Mouse (Mus musculus): ENCODE measurements at regions not wholly inside any gene's neighbourhood (a gene's known extent, or its start where the extent isn't known, plus 50 kb on each side); places are given as distances from the start of the nearest gene placed in this dataset.

GRCm38 (mm10) chr5:69756360-69756759 lies 164.2 kb upstream of the Gnpda2 start:
- Histone ChIP-seq H3K4me3 (replicated peaks; ENCODE audit: low read depth, low read length) (no peak overlapping the region), H3K27me3 (ENCODE audit: insufficient read depth, low read length) (no peaks in the 10 kb centered on the region), H3K9ac (ENCODE audit: low read depth, low read length) (no peak overlapping the region), H3K27ac (no peak overlapping the region), H3K4me1 (replicated peaks; ENCODE audit: insufficient read depth, low read length) (no peaks in the 10 kb centered on the region), H3K36me3 (ENCODE audit: insufficient read depth, low read length) (no peaks in the 10 kb centered on the region), H3K9me3 (replicated peaks; ENCODE audit: low read length) (no peaks in the 10 kb centered on the region), H3K4me2 (ENCODE audit: low read length) (no peak overlapping the region)
- 64% methylated on average over 1 of the region's 1 CpGs for WGBS
- no peak for TF ChIP-seq CTCF (IDR thresholded peaks at IDR 0.05; ENCODE audit: low read depth)
- DNase-seq (ENCODE audit: low spot score) (no peak), ATAC-seq (replicated peaks; ENCODE audit: low FRiP score, low read depth) (no peak)

GRCm38 (mm10) chr5:69740511-69740910 lies 148.4 kb upstream of the Gnpda2 start:
- ATAC-seq (replicated peaks; ENCODE audit: low FRiP score, low read depth), result no peak
- 84% methylated on average over 1 of the region's 1 CpGs for WGBS
- H3K9ac ChIP-seq (ENCODE audit: low read depth, low read length), result no peak overlapping the region
- TF ChIP-seq CTCF (IDR thresholded peaks at IDR 0.05; ENCODE audit: low read depth), result no peak
- no peaks in the 10 kb centered on the region for H3K36me3 ChIP-seq (ENCODE audit: insufficient read depth, low read length)
- H3K27me3 ChIP-seq (ENCODE audit: insufficient read depth, low read length), result no peaks in the 10 kb centered on the region
- no peaks in the 10 kb centered on the region for H3K9me3 ChIP-seq (replicated peaks; ENCODE audit: low read length)
- no peak overlapping the region for H3K4me2 ChIP-seq (ENCODE audit: low read length)
- no peak for DNase-seq (ENCODE audit: low spot score)
- no peak overlapping the region for H3K27ac ChIP-seq
- no peaks in the 10 kb centered on the region for H3K4me1 ChIP-seq (replicated peaks; ENCODE audit: insufficient read depth, low read length)
- no peak overlapping the region for H3K4me3 ChIP-seq (replicated peaks; ENCODE audit: low read depth, low read length)

- no peak overlapping the region for H3K4me3 ChIP-seq (replicated peaks; ENCODE audit: low read depth, low read length)
- no peaks in the 10 kb centered on the region for H3K4me1 ChIP-seq (replicated peaks; ENCODE audit: insufficient read depth, low read length)
- DNase-seq (ENCODE audit: low spot score) (no peak), ATAC-seq (replicated peaks; ENCODE audit: low FRiP score, low read depth) (no peak)
- no peaks in the 10 kb centered on the region for H3K36me3 ChIP-seq (ENCODE audit: insufficient read depth, low read length)
- no peak overlapping the region for H3K27ac ChIP-seq
- no peak overlapping the region for H3K9ac ChIP-seq (ENCODE audit: low read depth, low read length)
- H3K9me3 ChIP-seq (replicated peaks; ENCODE audit: low read length), result no peaks in the 10 kb centered on the region
- no peak overlapping the region for H3K4me2 ChIP-seq (ENCODE audit: low read length)
- H3K27me3 ChIP-seq (ENCODE audit: insufficient read depth, low read length), result no peaks in the 10 kb centered on the region
- TF ChIP-seq CTCF (IDR thresholded peaks at IDR 0.05; ENCODE audit: low read depth), result no peak
- 74% methylated on average over 5 of the region's 5 CpGs for WGBS
These were observed 129.3 kb upstream of the Gnpda2 start for GRCm38 (mm10) chr5:69721351-69722006.

- no peaks in the 10 kb centered on the region for H3K9me3 ChIP-seq (replicated peaks; ENCODE audit: low read length)
- no peaks in the 10 kb centered on the region for H3K27me3 ChIP-seq (ENCODE audit: insufficient read depth, low read length)
- no peak overlapping the region for H3K4me2 ChIP-seq (ENCODE audit: low read length)
- no peak for ATAC-seq (replicated peaks; ENCODE audit: low FRiP score, low read depth)
- no peak for DNase-seq (ENCODE audit: low spot score)
- no peaks in the 10 kb centered on the region for H3K4me1 ChIP-seq (replicated peaks; ENCODE audit: insufficient read depth, low read length)
- TF ChIP-seq CTCF (IDR thresholded peaks at IDR 0.05; ENCODE audit: low read depth), result no peak
- H3K27ac ChIP-seq, result no peak overlapping the region
- H3K4me3 ChIP-seq (replicated peaks; ENCODE audit: low read depth, low read length), result no peak overlapping the region
- WGBS, result 54% methylated on average over 2 of the region's 2 CpGs
- H3K9ac ChIP-seq (ENCODE audit: low read depth, low read length), result no peak overlapping the region
- no peaks in the 10 kb centered on the region for H3K36me3 ChIP-seq (ENCODE audit: insufficient read depth, low read length)
These were observed 123.9 kb upstream of the Gnpda2 start for GRCm38 (mm10) chr5:69716087-69716486.

GRCm38 (mm10) chr5:69707099-69707498 lies 115.0 kb upstream of the Gnpda2 start:
- H3K9me3 ChIP-seq (replicated peaks; ENCODE audit: low read length), result no peaks in the 10 kb centered on the region
- no peaks in the 10 kb centered on the region for H3K4me1 ChIP-seq (replicated peaks; ENCODE audit: insufficient read depth, low read length)
- H3K36me3 ChIP-seq (ENCODE audit: insufficient read depth, low read length), result no peaks in the 10 kb centered on the region
- DNase-seq (ENCODE audit: low spot score) (no peak), ATAC-seq (replicated peaks; ENCODE audit: low FRiP score, low read depth) (no peak)
- H3K27ac ChIP-seq, result no peak overlapping the region
- no peak overlapping the region for H3K4me2 ChIP-seq (ENCODE audit: low read length)
- 50% methylated on average over 2 of the region's 2 CpGs for WGBS
- no peak overlapping the region for H3K9ac ChIP-seq (ENCODE audit: low read depth, low read length)
- no peak overlapping the region for H3K4me3 ChIP-seq (replicated peaks; ENCODE audit: low read depth, low read length)
- no peaks in the 10 kb centered on the region for H3K27me3 ChIP-seq (ENCODE audit: insufficient read depth, low read length)
- no peak for TF ChIP-seq CTCF (IDR thresholded peaks at IDR 0.05; ENCODE audit: low read depth)

- 75% methylated on average over 4 of the region's 4 CpGs for WGBS
- ATAC-seq (replicated peaks; ENCODE audit: low FRiP score, low read depth), result no peak
- no peak overlapping the region for H3K9ac ChIP-seq (ENCODE audit: low read depth, low read length)
- H3K36me3 ChIP-seq (ENCODE audit: insufficient read depth, low read length), result no peaks in the 10 kb centered on the region
- TF ChIP-seq CTCF (IDR thresholded peaks at IDR 0.05; ENCODE audit: low read depth), result no peak
- H3K4me3 ChIP-seq (replicated peaks; ENCODE audit: low read depth, low read length), result no peak overlapping the region
- H3K4me1 ChIP-seq (replicated peaks; ENCODE audit: insufficient read depth, low read length), result no peaks in the 10 kb centered on the region
- H3K27ac ChIP-seq, result no peak overlapping the region
- H3K4me2 ChIP-seq (ENCODE audit: low read length), result no peak overlapping the region
- no peak for DNase-seq (ENCODE audit: low spot score)
- H3K9me3 ChIP-seq (replicated peaks; ENCODE audit: low read length), result no peaks in the 10 kb centered on the region
- no peaks in the 10 kb centered on the region for H3K27me3 ChIP-seq (ENCODE audit: insufficient read depth, low read length)
These were observed 113.0 kb upstream of the Gnpda2 start for GRCm38 (mm10) chr5:69705168-69705532.
